Mouse (Mus musculus) heart, embryonic 14.5 days (tissue): ENCODE results near the gene Gvin1. TPM values are rescaled to one million over a fixed set of nuclear protein-coding genes. Genes with fewer than 3 reads are reported as not detected.
"Not testable (repeated sequence)": the region's sequence is repeated elsewhere in the genome, so short reads cannot be mapped to it uniquely, and the experiment has no call there.

Source experiments
- ATAC-seq: fragments of 200-750 bp; cut with Nextera tagmentation; 2 replicates; pipeline ENCODE4 v1.8.0; 2017; ENCODE audit warnings: low read depth, moderate TSS enrichment; ENCODE audit not compliant: insufficient number of reproducible peaks, insufficient read depth, low FRiP score
- H3K27ac ChIP-seq, 2 experiments: fragments of 200-500 bp in 1 of 2; fragments of 300-500 bp in 1 of 2; sonication (generic) in 1 of 2; replicated peaks in 1 of 2; 2 replicates each; pipeline ENCODE4 v1.5.1; 2012 to 2014; ENCODE audit warnings: low read depth in 2 of 2, low read length in 2 of 2, control low read depth in 1 of 2, mild to moderate bottlenecking in 1 of 2, mixed read lengths in 1 of 2; ENCODE audit not compliant: control insufficient read depth in 1 of 2, insufficient read depth in 1 of 2
- H3K27me3 ChIP-seq: fragments of 300-500 bp; sonication (generic); 2 replicates; pipeline ENCODE4 v1.6.1; 2014; ENCODE audit warnings: mild to moderate bottlenecking, low read length, control low read depth; ENCODE audit not compliant: control insufficient read depth, insufficient read depth
- H3K36me3 ChIP-seq: fragments of 300-500 bp; sonication (generic); 2 replicates; pipeline ENCODE4 v1.6.1; 2014; ENCODE audit warnings: mild to moderate bottlenecking, control low read depth, low read length, mixed read lengths; ENCODE audit not compliant: control insufficient read depth, insufficient read depth
- H3K4me1 ChIP-seq, 2 experiments: fragments of 200-500 bp in 1 of 2; fragments of 300-500 bp in 1 of 2; sonication (generic) in 1 of 2; 2 replicates each; pipeline ENCODE4 v1.6.1; 2012 to 2014; ENCODE audit warnings: low read length in 2 of 2, control low read depth in 1 of 2, mixed read lengths in 1 of 2; ENCODE audit not compliant: control insufficient read depth in 2 of 2, insufficient read depth in 2 of 2
- H3K4me2 ChIP-seq: fragments of 300-500 bp; sonication (generic); 2 replicates; pipeline ENCODE4 v1.6.1; 2014; ENCODE audit warnings: mild to moderate bottlenecking, low read length
- H3K4me3 ChIP-seq, 2 experiments: fragments of 200-500 bp in 1 of 2; fragments of 300-500 bp in 1 of 2; sonication (generic) in 1 of 2; 2 replicates each; pipeline ENCODE4 v1.5.1; 2012 to 2014; ENCODE audit warnings: low read length in 2 of 2, mild to moderate bottlenecking in 2 of 2, control low read depth in 1 of 2, low read depth in 1 of 2, moderate library complexity in 1 of 2; ENCODE audit not compliant: control insufficient read depth in 1 of 2, insufficient read depth in 1 of 2
- H3K9ac ChIP-seq: fragments of 300-500 bp; sonication (generic); 2 replicates; pipeline ENCODE4 v1.6.1; 2014; ENCODE audit warnings: mild to moderate bottlenecking, low read length
- H3K9me3 ChIP-seq: fragments of 300-500 bp; sonication (generic); 2 replicates; pipeline ENCODE4 v1.6.1; 2016; ENCODE audit warnings: low read length, control low read depth; ENCODE audit not compliant: control insufficient read depth
- whole genome bisulfite sequencing: fragments of 180-500 bp; shearing (Covaris S2); extraction: QIAGEN DNeasy Blood & Tissue Kit; methylation state at CpG from one replicate; pipeline ENCODE4 v1.1.7; 2014; 5-methylcytosine and 5-hydroxymethylcytosine counted together
- polyA plus RNA-seq: library from polyadenylated mRNA; unstranded; fragments of >200 nt; fragmentation: Nextera tagmentation; extraction: Ambion mirVana; gene quantifications from 2 replicates; pipeline ENCODE4 v1.2.1, GENCODE M21; 2014

Gene Gvin1
- polyA plus RNA-seq, 1 experiment from 2014 or later = 0.77 TPM

DNA sequence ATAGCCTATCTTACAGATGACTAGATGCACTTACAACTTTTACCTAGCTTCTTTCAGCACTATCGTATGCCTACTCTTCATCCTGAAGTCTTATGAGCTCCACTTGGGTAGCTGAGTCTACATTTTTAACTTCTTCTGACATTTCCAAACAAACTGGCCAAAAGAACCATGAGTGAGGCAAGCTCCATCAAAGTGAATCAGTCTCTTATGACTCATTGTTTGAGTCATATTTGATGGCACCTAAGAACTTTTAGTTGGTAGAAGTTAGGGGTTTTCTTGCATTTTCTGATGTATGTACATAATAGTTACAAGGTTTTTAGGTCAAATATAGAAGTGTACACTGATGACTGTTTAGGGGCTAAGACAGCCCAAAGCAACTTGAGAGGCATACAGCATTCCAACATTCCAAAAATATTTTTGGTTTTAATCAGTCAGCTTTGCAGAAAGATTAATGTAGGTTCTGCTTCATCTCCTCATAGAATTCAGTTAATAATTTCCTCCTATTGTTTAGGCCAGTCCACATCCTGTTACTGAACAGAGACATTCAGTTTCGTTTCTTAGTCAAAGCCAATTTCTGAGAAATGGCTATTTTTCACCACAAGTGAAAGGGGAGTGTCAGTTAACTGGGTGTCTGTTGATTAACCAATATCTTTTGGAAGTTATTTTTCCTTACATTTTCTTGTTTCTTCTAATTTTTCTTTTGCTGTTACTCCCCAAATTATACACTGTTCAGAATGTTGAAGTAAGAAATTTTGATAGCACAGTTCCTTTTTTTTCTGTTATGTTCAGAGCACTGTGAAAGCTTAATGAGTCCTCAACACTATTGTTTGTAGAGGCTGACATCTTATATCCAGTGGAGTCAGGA lies 21.4 kb upstream of the Gvin1 start:
- Histone ChIP-seq H3K27me3 (no peaks in the 10 kb centered on the region), H3K9me3 (no peaks in the 10 kb centered on the region), H3K4me1 (no peaks in the 10 kb centered on the region), H3K9ac (no peak overlapping the region), H3K27ac (no peak overlapping the region), H3K36me3 (no peaks in the 10 kb centered on the region), H3K4me2 (no peak overlapping the region), H3K4me3 (no peak overlapping the region)
- no peak for ATAC-seq
- WGBS = 51% methylated on average over 2 of the region's 2 CpGs

GRCm38 (mm10) chr7:106235596-106235995 lies 20.5 kb upstream of the Gvin1 start:
- Histone ChIP-seq H3K36me3 (no peaks in the 10 kb centered on the region), H3K4me3 (no peak overlapping the region), H3K27me3 (no peaks in the 10 kb centered on the region), H3K4me2 (no peak overlapping the region), H3K4me1 (no peaks in the 10 kb centered on the region), H3K27ac (no peak overlapping the region), H3K9ac (no peak overlapping the region), H3K9me3 (no peaks in the 10 kb centered on the region)
- WGBS = 57% methylated on average over 2 of the region's 2 CpGs
- ATAC-seq = no peak

- not testable (repeated sequence) for ATAC-seq, H3K27ac ChIP-seq, H3K9me3 ChIP-seq, H3K36me3 ChIP-seq, H3K4me3 ChIP-seq, H3K9ac ChIP-seq, H3K4me2 ChIP-seq, H3K27me3 ChIP-seq, H3K4me1 ChIP-seq
Observed at GRCm38 (mm10) chr7:106215910-106216309, 784 bp upstream of the Gvin1 start.

- not testable (repeated sequence) for H3K4me1 ChIP-seq, H3K4me2 ChIP-seq, H3K9ac ChIP-seq, H3K27ac ChIP-seq, ATAC-seq, H3K9me3 ChIP-seq, H3K36me3 ChIP-seq, H3K4me3 ChIP-seq, H3K27me3 ChIP-seq
- WGBS = no CpG with 5 or more reads among the region's 4 CpGs
Observed at GRCm38 (mm10) chr7:106213770-106214169, 1.4 kb downstream of the Gvin1 start.

DNA sequence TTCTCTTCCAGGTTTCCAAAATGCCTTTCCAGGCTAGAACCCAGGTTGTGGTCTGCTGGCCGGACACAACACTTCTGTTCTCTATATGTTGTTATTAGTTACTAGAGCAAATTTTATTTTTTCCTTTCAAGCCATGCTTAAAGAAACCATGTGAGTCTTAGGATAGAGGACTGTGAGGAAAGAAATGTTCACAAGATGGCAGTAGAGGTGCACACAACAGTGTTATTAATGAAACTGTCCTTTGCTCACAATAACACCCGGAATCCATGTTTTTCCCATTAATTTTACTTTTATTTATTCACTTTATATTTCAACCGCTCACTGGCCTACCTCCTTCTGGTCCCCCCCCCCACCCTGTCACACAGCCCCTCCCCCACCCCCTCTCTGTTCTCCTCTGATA lies 8.5 kb downstream of the Gvin1 start:
- not testable (repeated sequence) for H3K27me3 ChIP-seq, H3K9ac ChIP-seq, H3K4me1 ChIP-seq, H3K9me3 ChIP-seq, H3K4me2 ChIP-seq, ATAC-seq, H3K4me3 ChIP-seq, H3K27ac ChIP-seq, H3K36me3 ChIP-seq
- WGBS = 77% methylated on average over 2 of the region's 3 CpGs

- ATAC-seq, H3K27me3 ChIP-seq, H3K36me3 ChIP-seq, H3K4me1 ChIP-seq, H3K9me3 ChIP-seq, H3K4me2 ChIP-seq, H3K9ac ChIP-seq, H3K27ac ChIP-seq, H3K4me3 ChIP-seq: not testable (repeated sequence)
Observed at GRCm38 (mm10) chr7:106177065-106177464, 38.1 kb downstream of the Gvin1 start.

DNA sequence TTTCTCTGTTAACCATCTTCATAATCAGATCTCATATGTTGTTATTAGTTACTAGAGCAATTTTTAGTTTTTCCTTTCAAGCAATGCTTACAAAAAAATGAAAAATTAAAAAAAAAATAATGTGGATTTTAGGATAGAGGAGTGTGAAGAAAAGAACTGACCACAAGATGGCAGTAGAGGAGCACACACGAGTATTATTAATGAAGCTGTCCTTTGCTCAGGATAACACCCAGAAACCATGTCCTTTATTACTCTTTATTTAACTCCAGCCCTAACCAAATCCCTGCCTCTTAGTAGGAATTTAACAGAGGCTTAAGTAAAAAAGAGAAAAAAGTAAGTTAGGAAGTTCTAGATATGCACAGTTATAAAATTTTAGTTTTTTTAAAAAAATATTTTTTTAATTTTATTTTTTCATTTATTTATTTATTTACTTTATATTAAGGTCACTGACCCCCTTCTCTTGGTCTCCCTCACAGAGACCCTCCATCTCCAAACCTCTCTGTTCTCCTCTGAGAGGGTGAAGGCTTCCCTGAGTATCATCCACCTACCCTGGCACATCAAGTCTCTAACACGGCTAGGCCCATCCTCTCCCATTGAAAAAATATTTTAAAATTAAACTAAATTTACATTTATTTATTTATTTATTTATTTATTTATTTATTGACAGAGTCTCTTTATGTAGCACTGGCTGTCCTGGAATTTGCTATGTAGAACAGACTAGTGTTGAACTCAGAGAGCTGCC lies 69.9 kb downstream of the Gvin1 start:
- ATAC-seq, H3K4me2 ChIP-seq: not testable (repeated sequence)
- no CpG with 5 or more reads among the region's 2 CpGs for WGBS

More for the DNA sequence above, 69.9 kb downstream of the Gvin1 start:
- not testable (repeated sequence) for H3K27me3 ChIP-seq, H3K36me3 ChIP-seq, H3K9me3 ChIP-seq, H3K9ac ChIP-seq, H3K4me3 ChIP-seq, H3K27ac ChIP-seq, H3K4me1 ChIP-seq
